Mouse (Mus musculus): ENCODE data around the gene Slc24a5.
"Not testable (repeated sequence)": the region's sequence is repeated elsewhere in the genome, so short reads cannot be mapped to it uniquely, and the experiment has no call there.

The Slc24a5 gene

DNA sequence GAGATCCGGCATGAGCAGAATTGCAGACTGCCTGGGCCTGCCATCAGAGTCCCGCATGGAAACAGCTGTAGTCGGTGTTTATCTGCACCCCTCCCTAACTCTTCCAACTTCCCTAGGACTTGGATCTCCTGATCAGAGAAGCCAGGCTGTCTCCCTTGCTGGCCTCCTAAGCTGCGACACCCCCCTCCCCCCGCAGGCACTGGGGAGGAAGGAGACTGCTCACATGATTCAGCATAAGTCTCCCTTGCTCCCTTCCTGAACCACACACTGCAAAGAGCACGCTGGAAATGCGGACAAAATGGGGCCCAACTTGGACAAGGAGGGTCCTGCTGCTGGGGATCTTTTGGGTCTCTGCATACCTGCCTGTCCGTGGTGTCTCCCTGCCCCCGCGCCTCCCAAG lies at the start of gene Slc24a5:
TSS of gene Slc24a5 (plus strand) at position 231 of the 400 bp plus-strand sequence.
- no peak for DNase-seq

DNA sequence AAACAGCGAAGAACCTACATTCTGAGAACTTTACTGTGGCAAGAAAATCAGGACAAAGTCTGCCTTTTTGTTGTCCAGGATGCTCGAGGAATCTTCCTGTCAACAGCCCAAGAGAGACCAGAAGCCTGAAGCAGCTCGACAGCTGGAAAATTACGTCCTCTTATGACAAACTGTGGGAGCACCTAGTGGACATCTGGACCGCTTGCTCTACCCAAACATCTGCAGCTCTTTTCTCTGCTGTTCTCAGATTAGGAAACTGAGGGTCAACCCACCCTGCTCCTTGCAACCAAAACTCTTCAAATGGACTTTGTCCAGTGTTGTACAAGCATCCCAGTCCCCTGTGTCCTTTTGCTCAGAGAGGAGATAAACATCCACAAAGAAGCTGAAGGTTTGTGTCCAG lies 43.5 kb upstream of the Slc24a5 start:
- no peak for DNase-seq

DNA sequence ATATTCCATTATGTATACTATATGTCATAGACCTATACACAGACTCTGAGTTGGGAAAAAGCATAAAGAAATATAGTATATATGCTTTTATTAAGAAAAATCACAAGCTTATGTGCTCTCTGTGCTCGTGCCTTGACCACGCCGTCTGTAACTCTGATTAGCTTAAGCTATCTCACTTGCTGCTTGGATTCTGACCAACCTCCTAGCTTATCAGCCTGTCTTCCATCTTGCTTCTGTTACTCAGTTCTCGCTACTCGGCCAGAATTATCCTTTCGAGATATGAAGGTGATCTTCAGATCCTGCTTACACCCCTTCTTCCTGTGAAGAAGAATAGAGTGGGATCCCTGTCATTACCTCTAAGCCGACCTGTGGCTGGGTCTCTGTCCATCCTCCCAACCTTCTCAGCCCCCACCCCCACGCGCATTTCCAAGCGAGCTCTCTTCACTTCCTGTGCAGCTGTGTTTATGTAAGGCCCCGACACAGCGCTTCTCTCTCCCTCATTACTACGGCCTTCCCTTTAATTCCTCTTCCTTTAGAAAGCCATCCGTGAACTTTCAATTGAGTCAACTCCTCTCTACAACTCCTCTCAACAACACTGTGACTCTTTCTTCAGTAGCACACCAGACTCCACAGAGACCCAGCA lies 41.4 kb upstream of the Slc24a5 start:
- DNase-seq = peak; percentile 23

DNA sequence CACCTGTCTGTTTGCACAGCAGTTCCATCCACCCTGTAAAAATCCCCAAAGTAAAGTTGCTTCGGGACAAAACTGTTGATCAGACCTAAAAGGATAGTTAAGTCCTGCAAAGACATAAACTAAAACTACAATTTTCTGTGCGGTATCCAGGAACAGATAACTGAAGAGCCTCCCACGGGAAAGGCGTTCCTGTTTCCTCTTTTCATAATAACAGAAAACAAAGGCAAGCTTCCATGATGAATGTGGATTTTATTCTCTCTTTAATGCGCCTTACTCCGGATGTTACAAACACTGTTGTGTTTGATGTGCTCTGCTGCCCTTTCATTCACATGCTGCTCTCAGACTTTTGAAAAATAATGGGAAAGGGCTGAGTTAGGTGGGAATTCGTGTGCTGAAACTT lies 37.3 kb upstream of the Slc24a5 start:
- DNase-seq = no peak

DNA sequence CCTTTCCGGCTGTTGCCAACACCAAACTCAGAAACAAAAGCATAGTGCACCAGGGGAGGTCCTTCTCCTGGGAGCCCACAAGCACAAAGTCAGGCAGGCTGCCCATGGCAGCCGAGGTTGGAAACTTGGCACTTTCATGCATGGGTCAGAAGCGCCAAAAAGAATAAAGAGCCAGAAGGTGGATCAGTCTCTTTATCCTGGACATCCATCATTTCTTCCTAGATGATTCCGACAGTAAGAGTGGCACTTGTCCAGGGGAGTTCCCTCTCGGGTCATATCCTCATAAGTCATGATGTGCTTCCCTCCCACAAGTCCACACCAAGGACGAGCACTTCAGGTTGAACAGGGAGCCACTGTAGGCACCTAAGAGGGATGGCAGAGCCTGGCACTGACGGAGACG lies 36.8 kb upstream of the Slc24a5 start:
- DNase-seq = peak; percentile 41

DNA sequence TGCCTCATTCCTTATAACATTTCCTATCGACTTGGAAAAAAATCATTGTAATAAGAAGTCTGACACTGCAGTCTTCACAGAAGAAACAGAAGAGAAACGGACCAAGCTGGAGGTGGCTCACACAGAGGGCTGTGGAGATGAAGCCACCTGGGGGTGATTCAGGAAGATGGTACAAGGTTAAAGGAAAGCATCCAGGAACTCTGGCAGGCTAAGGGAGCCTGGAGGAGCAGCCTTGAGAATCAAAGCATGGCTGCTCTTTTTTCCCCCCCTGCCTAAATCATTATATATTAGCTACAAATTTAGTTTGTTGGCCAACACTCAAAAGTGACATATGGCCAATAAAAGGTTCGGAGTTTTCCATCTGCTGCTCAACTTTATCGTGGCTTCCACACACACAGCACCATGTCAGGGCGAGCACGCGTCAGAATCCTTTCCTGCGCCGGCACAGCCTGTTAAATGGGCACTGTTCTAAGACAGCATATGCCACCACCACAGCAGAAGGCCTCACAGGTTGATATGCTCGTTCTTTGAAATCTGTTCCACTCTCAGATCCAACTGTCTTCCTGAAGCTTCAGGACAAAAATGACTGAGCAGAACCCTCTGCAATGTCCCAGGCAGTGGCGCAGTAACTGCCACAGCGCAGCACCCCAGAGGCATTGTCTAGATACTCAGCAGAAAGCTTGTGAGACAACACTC lies 36.2 kb upstream of the Slc24a5 start:
- no peak for DNase-seq

DNA sequence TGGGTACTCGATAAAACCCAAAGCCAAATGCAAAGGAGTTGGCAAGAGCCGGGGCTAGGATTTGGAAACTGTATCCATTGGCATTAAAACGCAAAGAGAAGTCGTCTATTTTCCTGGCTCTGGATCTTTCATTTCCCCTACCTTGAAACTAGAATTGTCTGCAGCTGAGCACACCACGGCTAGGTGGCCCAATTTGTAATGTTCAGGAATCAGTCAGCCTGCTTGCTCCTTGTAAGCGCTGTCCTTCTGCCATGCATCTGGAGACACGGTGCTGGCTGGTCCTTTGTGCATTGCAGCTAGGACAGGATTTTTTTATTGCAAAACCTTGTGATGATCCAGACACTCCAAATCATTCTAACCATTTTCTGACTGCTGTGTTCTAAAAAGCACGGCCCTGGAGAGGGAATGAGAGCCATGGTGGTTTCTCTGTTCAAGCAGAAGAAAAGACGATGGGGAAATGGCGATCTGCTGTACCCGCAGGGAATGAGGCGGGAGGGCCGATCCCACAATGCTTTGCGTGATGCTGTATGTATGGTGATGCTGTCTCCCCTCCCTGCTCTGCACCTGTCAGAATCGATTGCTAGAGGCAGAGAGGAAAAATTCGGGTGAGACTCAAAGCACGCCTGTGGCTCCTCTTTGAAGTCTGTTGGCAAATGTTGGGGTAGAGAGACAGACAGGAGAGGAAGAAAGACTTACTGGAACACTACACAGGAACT lies 35.5 kb upstream of the Slc24a5 start:
- DNase-seq = no peak

DNA sequence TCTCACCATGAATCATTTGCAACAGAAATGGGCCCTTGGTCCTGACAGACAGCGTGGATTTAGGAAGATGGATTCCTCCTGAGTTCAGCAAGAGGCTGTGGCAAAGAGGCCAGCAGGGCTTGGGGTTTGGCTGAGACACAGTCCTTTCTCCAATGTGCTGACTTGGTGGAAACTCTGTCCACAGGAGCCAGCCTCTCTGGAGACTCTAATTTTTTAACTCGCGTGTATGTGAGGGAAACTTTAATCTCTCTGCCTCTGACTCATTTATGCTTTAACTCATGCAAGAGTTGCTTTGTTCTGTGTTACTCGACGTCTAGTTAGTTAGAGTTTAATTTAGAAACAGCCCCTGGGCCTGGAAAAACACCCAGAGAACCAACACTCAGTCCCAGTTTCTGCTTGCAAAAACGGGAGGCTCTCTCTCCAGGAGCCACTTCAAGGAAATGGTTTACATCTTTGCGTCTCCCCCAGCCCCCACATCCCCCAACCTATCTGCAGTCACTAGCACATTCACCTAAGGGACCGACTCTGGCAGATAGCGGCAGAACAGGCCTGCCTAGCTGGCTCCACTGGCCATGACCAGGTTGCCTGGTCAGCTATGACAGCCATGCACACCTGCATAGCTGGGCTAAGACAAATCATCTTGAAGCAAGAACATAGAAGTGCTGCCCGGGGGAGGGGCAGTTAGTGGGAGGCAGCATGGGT lies 34.7 kb upstream of the Slc24a5 start:
- no peak for DNase-seq

DNA sequence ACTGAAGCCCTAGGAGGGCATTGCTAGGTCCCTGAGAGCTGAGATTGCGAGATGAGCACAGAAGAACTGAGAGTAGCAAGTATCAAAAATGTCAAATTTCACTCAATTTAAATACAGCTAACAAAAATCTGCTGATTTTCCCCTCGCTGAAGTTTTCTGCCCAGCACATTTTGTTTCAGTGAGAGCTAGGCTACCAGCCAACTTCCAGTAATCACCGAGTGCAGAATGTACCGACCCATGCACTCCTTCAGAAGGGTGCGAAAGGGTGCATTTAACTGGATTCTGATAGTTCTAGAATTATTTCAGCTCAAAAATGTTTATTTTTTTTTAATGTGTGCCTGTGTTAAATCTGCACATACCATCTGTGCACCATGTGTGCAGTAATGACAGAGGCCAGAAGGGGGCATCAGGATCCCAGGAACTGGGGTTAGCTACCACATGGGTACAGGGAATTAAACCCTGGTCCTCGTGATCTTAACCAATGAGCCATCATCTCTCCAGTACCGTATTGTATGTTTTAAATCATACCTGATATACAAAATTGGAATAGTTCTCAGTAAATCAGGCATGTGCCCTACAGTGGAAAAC lies 12.5 kb upstream of the Slc24a5 start:
- DNase-seq = no peak

DNA sequence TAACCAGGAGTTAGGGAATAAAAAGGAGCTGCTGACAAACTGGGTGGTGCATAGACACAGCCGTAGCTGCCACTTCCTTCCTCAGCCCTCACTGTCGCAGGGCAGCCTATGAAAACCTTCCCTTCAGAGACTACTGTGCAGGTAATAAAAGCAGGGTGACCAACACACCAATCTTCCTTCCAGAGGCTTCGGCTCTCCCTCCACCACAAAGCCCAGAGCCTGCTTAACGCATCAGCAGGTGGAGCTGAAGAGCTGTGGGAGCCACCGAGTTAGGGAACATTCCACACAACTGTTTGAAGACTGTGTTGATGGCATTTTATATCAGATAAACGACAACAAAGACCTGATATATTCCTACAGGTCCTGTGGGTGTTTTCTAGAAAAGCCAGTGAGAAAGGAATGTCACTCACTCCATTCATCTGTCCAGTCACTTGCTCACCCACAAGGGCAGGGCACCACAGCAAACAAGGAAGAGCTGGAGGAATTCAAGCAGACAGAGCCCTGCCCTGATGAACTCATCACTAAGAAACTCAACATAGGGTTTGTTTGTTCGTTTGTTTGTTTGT lies 10.6 kb upstream of the Slc24a5 start:
- peak; percentile 16 for DNase-seq

DNA sequence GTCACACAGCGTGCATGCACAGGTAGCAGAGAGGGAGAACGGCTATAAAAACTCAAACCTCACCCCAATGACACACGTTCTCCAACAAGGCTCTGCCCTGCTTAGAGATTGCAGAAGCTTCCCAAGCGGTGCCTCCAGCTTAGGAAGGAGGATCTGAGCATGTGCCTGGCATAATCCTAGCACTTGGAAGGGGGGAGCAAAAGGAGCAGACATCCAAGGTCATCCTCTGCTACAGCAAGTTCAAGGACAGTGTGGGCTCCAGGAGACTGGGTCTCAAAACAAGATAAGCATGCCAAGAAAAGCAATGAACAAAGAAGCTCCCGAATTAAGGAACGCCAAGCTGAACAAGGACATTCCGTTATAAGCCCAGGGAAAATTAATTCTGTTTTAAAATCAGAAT lies 6.5 kb upstream of the Slc24a5 start:
- no peak for DNase-seq

DNA sequence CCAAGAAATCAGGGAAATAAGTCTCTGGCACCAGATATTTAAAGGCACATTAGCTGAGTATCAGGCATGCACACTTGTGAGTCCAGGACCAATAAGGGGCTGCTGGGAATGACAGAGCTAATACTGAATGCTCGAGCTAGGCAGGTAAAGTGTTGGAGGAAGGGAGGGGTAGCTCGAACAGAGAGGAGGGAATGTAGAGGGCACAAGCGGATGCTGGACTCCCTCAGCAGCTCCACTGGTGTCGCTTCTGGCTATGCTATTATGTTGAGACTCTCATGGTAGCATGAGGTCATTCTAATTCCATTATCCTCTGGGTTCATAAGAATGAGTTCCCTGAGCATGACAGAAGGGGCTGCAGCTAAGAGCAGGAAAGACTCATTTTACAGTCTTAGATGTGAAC lies 5.0 kb upstream of the Slc24a5 start:
- no peak for DNase-seq

DNA sequence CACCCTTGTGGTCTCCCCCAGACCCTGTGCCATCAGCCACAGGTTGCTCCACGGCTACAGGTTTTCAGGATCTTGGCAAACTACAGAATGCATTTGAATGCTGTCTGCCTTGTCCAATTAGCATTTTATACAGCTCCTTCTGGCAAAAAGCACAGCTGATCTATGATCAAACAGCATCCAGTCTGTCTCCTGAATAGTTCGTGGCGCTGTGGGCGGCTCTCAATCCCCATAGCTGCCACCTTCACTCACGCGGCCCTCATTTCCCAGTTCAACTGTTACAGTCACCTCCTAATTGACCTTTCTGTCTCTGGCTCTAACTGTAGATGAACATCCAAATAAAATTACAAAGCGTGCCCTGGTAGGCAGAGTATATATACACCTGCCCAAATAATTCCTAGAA lies 551 bp upstream of the Slc24a5 start:
- DNase-seq = no peak

DNA sequence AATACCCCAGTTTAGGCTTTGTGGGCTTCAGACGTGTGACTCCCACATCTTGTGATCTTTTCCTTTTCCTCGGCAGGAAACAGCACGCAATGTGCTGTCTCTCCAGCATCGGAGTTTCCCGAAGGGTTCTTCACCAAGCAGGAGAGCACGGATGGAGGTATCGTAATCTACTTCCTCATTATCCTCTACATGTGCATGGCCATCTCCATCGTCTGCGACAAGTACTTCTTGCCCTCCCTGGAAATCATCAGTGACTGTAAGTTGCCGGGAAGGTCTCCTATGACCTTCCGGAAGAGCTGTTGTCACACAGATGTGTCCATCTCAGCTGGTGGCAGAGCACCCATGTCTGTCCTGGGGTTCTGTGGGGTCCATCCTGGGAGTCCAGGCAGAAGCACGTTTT lies 772 bp downstream of the Slc24a5 start:
- no peak for DNase-seq

DNA sequence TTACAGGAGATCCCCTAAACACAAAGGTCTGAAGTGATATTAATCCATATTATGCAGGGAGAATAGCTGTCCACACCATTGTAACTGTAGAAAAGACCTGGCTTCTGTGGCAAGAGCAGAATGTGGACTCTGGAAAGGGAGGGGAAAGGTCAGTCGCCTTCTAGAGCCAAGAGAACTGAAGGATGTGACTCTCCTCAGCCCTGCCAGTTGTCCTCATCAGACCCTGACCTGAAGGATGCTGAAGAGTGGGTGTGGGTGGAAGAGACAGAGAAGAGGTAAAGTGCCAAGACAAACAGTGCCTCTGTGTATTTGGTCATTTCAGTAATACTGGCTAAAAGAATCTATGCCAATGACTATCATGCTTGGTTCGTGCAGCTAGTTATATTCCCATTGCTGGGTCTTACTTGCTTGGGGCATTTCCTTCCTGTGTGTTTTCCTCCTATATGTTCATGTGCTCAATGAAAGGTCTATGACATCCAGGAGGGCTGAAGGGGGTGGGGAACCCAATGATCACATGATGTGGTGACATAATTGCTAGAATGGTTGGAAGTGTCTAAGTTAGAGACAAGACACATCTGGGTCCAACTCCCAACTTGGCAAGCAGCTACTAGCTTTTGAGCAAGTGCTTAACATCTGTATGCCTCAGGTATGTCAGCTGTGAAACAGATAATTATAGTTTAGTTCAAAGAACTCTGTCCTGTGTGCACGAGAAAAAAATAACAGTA lies 5.3 kb downstream of the Slc24a5 start:
- no peak for DNase-seq

DNA sequence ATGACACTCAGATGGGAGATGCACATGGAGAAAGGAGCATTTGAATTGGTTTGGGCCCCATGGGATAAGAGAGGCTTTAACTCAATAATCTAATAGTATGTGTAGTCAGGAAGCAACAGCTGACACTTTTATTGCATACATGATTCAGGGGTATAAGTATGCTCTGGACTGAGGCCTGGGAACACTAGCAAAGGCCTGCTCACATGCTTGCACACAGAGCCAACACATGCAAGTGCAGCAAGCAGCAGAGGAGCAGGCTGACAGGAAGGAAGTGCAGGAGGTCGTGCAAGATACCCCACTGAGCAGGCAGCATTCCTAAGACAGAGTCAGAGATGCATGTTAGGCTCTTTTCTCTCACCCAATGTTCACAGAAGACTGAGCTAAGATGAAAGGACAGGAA lies 16.0 kb downstream of the Slc24a5 start:
- DNase-seq = no peak

DNA sequence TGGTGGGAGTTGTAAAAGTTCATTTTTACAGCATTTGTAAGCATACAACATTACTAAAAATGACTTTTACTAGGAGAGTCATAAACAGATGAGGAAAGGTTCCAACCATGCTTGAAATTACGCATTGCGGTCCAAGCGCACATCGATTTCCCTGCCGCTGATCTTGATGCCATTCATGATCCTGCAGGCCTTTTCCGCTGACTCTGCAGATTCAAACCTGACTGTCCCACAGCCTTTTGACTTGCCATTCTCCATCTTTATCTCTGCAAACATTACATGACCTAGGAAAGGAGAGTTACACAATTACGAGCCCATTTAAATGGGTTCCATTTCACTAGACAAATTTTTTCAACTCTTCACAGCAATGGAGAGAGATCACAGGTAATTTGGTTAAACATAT lies 20.8 kb downstream of the Slc24a5 start:
- no peak for DNase-seq

DNA sequence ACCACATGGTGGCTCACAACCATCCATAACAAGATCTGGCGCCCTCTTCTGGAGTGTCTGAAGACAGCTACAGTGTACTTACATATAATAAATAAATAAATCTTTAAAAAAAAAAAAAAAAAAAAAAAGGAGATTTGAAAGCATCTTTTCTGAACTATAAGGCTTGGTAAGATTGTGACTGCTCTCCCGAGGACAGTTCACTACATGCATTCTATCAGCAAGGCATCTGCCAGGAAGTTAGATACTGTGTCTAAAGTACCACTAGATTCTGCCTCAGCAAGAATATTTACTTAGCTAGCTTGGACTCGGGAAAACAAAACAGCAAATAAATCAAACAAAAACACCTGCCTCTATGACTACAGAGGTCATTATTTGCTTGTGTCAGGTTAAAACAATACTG lies 24.2 kb downstream of the Slc24a5 start:
- not testable (repeated sequence) for DNase-seq

DNA sequence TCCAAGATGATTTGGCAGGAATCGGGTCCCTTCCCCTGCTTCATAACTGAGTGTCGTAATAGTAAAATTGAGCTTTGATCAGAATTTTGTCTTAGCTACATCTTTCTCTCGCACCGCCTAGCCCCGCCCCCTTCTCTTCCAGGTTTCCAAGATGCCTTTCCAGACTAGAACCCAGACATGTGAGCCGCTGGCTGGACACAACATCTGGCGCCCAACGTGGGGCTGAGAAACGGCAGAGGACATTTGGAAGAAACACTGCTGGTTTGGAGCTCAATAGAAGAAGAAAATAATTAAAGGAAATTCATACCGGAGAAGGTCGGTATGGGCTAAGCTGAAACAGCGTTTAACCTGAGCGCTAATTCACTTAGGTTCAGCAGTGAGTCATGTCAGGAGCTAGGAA lies 36.6 kb downstream of the Slc24a5 start:
- not testable (repeated sequence) for DNase-seq

DNA sequence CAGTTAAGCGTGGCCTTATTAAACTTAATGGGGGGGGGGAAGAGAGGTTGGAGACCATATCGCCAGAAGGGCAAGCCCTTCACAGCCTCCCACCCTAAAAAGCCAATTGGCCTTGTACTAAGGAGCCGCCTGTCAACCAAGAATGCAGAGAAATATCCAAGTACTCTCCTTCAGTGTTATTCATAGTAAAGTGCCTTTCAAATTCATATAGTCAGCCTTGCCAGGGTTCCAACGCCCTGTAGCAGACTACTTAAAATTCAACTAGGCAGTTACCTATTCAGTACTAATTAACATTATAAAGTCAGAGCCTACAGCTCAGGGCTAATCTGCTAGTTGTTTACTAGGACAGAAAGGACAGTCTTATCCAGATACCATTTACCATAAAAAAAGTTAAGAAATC lies 38.6 kb downstream of the Slc24a5 start:
- not testable (repeated sequence) for DNase-seq

DNA sequence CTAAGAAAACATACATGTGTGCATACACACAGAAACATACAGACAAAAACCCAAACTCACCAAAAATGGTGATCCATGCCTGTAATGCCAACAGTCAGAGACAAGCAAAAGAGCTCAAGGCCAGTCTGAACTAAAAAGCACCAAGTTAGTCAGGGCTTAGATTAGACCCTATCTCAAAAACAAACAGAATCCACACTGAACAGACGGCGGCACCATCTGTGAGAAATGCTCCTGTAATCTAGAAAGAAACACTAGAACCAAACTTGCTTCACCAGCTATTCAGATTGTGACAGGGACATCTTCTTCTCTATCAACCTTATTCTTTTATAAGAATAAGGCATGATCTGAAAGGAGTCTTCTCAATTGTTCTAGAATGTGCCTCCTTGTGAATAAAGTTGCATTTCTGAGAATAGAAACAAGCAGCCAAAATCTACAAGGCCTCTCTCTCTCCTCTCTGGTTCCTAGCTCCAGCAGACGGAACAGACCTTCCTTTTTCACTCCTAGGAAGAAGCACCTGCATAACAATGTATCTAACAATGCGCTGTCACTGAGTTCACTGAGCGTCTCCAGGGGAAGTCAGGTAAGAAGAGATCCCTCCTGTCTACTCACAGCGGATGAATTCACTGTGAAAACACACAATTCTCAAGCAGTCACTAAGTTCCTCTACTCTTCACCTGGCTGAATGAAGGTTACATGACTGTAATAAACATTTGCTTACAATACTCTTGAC lies 51.6 kb downstream of the Slc24a5 start:
- DNase-seq = no peak

DNA sequence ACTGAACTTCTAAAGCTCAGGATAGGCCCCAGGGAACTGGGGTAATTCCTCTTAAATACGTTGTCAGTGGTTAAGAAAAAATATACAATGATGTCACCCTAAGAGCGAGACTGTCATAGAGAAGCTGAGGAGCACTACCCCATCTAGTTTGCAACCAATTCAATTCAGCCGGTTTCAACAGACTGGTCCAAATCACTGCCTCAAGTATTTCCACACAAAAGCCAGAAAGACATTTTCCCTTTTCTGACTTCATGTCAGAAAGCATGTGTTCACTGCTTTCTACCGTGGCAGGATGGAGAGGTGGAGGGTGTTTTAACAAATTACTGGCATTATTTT lies 54.3 kb downstream of the Slc24a5 start:
- no peak for DNase-seq

Measured in lung, postnatal 14 days (tissue).